ENCODE assay signal across 8 mouse cellular contexts in genomic region chr3:51560511-51561108, GRCm38 (mm10). TPM values are rescaled to one million over a fixed set of nuclear protein-coding genes. Genes with fewer than 3 reads are reported as not detected.
A peak's percentile ranks its signal among the peaks of the same experiment; 100 is the strongest.
DNase-seq lines count a peak whose midpoint lies in the region; ATAC-seq and TF ChIP-seq lines count a peak whose summit lies in the region.

TSS of gene Setd7 (minus strand) at chr3:51560879.

- peak within 1 kb of the TSS; percentile 87 for H3K4me3 ChIP-seq in cortical plate, adult 2 months (ENCODE audit: insufficient read depth, low read length)
- H3K4me3 ChIP-seq in intestine, embryonic 14.5 days (ENCODE audit: low read depth, low read length), result peak within 1 kb of the TSS; percentile 82

- H3K4me2 ChIP-seq in intestine, embryonic 14.5 days (ENCODE audit: low read length), result peak within 1 kb of the TSS; percentile 99

- peak within 1 kb of the TSS; percentile 95 for H3K9ac ChIP-seq in intestine, embryonic 14.5 days (ENCODE audit: low read length)

- peak; percentile 70 for DNase-seq in adipocyte (ENCODE audit: low spot score)
- peak; percentile 86 for DNase-seq in gastrocnemius, postnatal 25 days
- peak; percentile 93 for DNase-seq in intestine, embryonic 14.5 days (ENCODE audit: low spot score)
- peak; percentile 71 to 79 for DNase-seq in left cerebral cortex, postnatal 14 days (ENCODE audit: low spot score in 2 of 2)
- DNase-seq in right cerebral cortex, postnatal 25 days, result peak; percentile 77
- peak; percentile 77 for DNase-seq in urinary bladder, postnatal 36 days (ENCODE audit: low spot score in 2 of 2)

- TF ChIP-seq CTCF in cortical plate, adult 2 months (IDR thresholded peaks at IDR 0.05; ENCODE audit: extremely low read depth, insufficient read depth, low read length), result no peak

- under 1% methylated on average over 46 of the region's 48 CpGs for WGBS in intestine, embryonic 14.5 days

- no peaks in the 10 kb centered on the region for H3K36me3 ChIP-seq in intestine, embryonic 14.5 days (ENCODE audit: control insufficient read depth, insufficient read depth, low read length)

- no peaks in the 10 kb centered on the region for H3K9me3 ChIP-seq in intestine, embryonic 14.5 days (ENCODE audit: control insufficient read depth, low read length)

- ATAC-seq in intestine, embryonic 14.5 days (replicated peaks; ENCODE audit: low FRiP score, low TSS enrichment, low read depth), result peak; percentile 82
- ATAC-seq in megakaryocyte-erythroid progenitor cell, adult 5-6 weeks (replicated peaks; ENCODE audit: low FRiP score, low TSS enrichment, poor library complexity, severe bottlenecking), result peak; percentile 58

- intact Hi-C loops in left cerebral cortex, postnatal 14 days (cut with DNase I), result loop anchor here (5.0 kb wide), 1 partner anchor 78 kb away; the partner anchor contains the start of gene Rab33b

- no peaks in the 10 kb centered on the region for H3K27me3 ChIP-seq in intestine, embryonic 14.5 days (replicated peaks; ENCODE audit: control insufficient read depth, insufficient read depth, low read length)

- TF ChIP-seq POLR2A in cortical plate, adult 2 months (IDR thresholded peaks at IDR 0.05; ENCODE audit: extremely low read depth, insufficient read depth, low read length), result peak; percentile 59

- peak within 1 kb of the TSS; percentile 100 for H3K27ac ChIP-seq in cortical plate, adult 2 months (ENCODE audit: insufficient read depth, low read length)
- H3K27ac ChIP-seq in intestine, embryonic 14.5 days (ENCODE audit: low read depth), result peak within 1 kb of the TSS; percentile 97

- 0 out of 2 replicates have a peak, but pooled peaks cover 2% of the 10 kb centered on the region for H3K4me1 ChIP-seq in cortical plate, adult 2 months (ENCODE audit: control insufficient read depth, insufficient read depth, low read length)
- H3K4me1 ChIP-seq in intestine, embryonic 14.5 days (replicated peaks; ENCODE audit: control insufficient read depth, insufficient read depth, low read length), result peaks cover 16% of the 10 kb centered on the region

RNA-seq across cellular contexts. Expression of gene Setd7, which starts in this region (rescaled TPM):
- polyA plus RNA-seq in cortical plate, adult 2 months (2012; rRNA removed), result 63.4 and 65.4 TPM in 2 replicates
- total RNA-seq in gastrocnemius, postnatal 25 days (2021), result 100 to 1,000 TPM; 131 to 158 TPM
- polyA plus RNA-seq in intestine, embryonic 14.5 days (2014; fragmentation: Nextera tagmentation; extraction: Ambion mirVana), result 4.2 and 5.8 TPM in 2 replicates
- total RNA-seq in left cerebral cortex, postnatal 14 days (2021), result 10 to 100 TPM; 76.1 to 80.7 TPM
- 15.9 and 34.5 TPM in 2 replicates for total RNA-seq in megakaryocyte-erythroid progenitor cell, adult 5-6 weeks (2014; fragmentation: Nextera tagmentation)
- total RNA-seq in megakaryocyte-erythroid progenitor cell, adult 5-6 weeks (2017), result 12.5 and 19.3 TPM in 2 replicates

Comparison
In these comparisons a context has a peak if more than half of its experiments do, and no peak if none do; other contexts are left out.
1. Peak in every context shown above with its lines: DNase-seq, ATAC-seq, H3K4me3 ChIP-seq and H3K27ac ChIP-seq.